Mouse (Mus musculus) megakaryocyte, embryonic 14.5 days (primary cell): ENCODE measurements at regions not wholly inside any gene's neighbourhood (a gene's known extent, or its start where the extent isn't known, plus 50 kb on each side); places are given as distances from the start of the nearest gene placed in this dataset.
A peak's percentile ranks its signal among the peaks of the same experiment; 100 is the strongest.

Experiments
- H3K27me3 ChIP-seq: replicated peaks from 2 replicates; pipeline ENCODE3; 2012; ENCODE audit warnings: inconsistent platforms
- H3K36me3 ChIP-seq: replicated peaks from 2 replicates; pipeline ENCODE3; 2012; ENCODE audit warnings: low read length, inconsistent platforms, mixed read lengths
- H3K4me1 ChIP-seq: 2 replicates; pipeline ENCODE4 v1.6.1; 2012; ENCODE audit warnings: inconsistent platforms
- H3K4me3 ChIP-seq: replicated peaks from 2 replicates; pipeline ENCODE3; 2012; ENCODE audit warnings: moderate library complexity, mild to moderate bottlenecking, inconsistent platforms
- H3K9me3 ChIP-seq: 2 replicates; pipeline ENCODE4 v1.6.1; 2012; ENCODE audit warnings: inconsistent platforms
- FLI1 ChIP-seq: IDR thresholded peaks from 2 replicates; pipeline ENCODE4 v1.6.1; 2012; ENCODE audit warnings: low read length, inconsistent platforms, mixed read lengths
- GATA1 ChIP-seq: IDR thresholded peaks from 3 replicates; pipeline ENCODE4 v1.6.1; 2012; ENCODE audit warnings: mixed read lengths, low read length, inconsistent platforms, borderline replicate concordance

DNA sequence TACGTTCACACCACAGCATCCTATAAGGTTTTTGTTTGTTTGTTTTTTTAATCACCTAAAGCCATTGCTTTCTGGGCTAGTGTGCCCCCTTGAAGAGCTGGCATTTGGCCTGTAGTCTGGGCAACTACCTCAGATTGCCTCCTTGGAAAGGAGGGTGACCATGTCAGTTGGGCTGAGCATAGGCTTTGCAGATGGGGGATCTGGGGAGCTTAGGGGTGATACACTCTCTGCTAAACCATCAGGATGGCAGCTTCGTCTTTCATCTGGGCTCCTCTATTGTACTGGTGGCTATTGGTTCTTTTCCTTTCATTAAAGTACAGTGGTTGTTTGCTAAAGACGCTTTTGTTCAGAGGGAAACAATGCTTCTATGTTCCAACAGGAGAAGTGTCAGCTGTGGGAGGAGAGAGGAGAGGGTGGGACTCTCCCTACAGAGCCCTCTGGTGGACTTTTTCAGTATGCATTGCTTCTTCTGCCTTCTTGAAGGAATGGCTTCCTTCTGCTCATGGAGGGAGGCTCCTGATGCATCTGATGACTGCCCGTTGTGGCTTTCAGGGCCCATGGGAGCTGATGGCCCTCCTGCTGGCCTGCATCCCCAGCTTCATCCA is 196.8 kb downstream of the Pten start:
- H3K4me3 ChIP-seq: peak overlapping the region; percentile 35
- no peaks in the 10 kb centered on the region for H3K9me3 ChIP-seq
- peaks cover 21% of the 10 kb centered on the region for H3K27me3 ChIP-seq
- H3K4me1 ChIP-seq: peaks cover 53% of the 10 kb centered on the region
- H3K36me3 ChIP-seq: no peaks in the 10 kb centered on the region
- no peak for TF ChIP-seq FLI1
- TF ChIP-seq GATA1: no peak

DNA sequence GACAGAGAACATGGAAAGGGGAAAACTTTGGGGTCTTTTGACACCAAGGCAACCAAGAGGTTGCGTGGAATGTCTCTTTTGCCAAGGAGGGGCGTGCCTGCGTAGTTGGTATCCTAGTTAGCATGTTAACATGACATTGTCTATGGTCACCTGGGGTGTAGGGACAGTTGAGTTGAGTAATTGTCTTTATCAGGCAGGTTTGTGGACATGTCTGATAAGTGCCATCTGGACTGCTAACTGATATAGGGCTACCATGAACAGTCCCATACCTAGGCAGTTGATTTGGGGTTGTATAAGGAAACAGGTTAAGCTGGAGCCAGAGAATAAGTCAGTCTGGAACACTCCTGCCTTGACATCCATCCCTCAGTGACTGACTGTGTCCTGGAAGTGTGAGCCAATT is 197.6 kb downstream of the Pten start:
- TF ChIP-seq FLI1: no peak
- TF ChIP-seq GATA1: no peak

DNA sequence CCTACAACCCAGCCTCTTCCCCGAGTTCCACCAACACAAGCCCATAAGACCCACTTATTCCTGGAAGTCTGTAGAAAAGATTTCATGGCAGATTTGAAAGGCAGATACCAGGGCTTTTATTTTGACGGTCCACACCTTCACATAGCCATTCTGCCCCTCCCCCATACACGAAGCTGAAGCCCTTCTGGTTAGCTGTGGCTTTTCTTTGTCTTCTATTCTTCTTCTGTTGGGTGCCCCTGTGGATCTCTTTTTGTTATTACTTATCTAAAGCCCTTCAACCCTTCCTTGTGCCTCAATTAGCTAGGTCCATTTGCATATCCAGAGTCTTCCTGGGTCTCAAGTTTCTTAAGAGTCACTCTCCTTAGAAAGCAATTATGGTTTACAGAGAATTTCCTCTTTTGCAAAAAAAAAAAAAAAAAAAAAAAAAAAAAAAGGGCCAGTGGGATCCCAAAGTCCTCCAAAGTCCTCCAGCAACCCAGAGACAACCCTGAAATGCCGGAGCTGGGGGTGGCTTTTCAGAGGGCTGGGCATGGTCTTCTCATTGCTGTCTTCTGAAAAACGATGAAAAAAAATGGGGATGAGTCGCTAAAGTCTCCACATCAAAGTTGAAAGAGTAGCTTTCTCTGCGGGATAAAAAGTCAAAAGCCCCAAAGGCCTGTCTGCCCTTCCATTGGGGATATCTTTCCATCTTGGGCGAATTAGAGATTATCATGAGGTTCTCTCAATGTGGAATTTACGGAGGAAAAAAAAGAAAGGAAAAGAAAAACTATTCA is 199.0 kb downstream of the Pten start:
- no peaks in the 10 kb centered on the region for H3K9me3 ChIP-seq
- peaks cover 19% of the 10 kb centered on the region for H3K27me3 ChIP-seq
- TF ChIP-seq FLI1 (no peak), GATA1 (no peak)
- no peaks in the 10 kb centered on the region for H3K36me3 ChIP-seq
- H3K4me3 ChIP-seq: peak overlapping the region; percentile 90
- peaks cover 61% of the 10 kb centered on the region for H3K4me1 ChIP-seq

More for the DNA sequence above, 197.6 kb downstream of the Pten start:
- Histone ChIP-seq H3K4me3 (no peak overlapping the region), H3K9me3 (no peaks in the 10 kb centered on the region), H3K4me1 (peaks cover 57% of the 10 kb centered on the region), H3K27me3 (peaks cover 21% of the 10 kb centered on the region), H3K36me3 (no peaks in the 10 kb centered on the region)

DNA sequence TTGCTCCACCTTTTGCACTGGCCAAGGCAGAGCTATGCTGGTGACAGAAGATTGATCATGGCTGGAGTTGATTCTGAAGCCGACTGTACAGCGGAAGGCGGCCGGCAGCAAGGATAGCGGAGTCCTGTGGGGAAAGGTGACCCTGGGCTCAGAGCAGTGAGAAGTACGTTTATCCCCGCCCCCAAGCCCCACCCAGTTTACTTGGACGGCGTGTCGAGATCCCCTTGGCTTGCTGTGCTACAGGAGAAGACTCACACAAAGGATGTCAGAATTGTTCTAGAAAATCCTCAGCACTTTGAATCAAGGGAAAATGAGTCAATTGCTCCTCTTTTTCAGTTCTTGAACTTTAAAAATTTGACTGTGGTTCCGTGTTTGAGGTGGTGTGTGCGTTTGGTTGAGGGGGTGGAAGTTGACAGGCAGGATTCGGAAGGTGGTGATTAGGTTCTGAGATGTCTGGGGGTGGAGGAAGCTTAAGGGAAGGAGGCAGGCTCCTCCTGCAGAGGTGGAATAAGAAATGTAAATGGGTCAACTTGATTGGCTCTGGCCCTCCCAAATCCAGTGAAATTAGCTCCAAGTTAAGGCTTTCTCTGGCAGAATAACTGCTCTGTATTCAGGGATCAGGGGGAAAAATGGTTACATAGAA is 199.7 kb downstream of the Pten start:
- Histone ChIP-seq H3K4me3 (peak overlapping the region; percentile 90), H3K9me3 (no peaks in the 10 kb centered on the region), H3K27me3 (peaks cover 19% of the 10 kb centered on the region), H3K36me3 (no peaks in the 10 kb centered on the region), H3K4me1 (peaks cover 68% of the 10 kb centered on the region)
- TF ChIP-seq FLI1 (no peak), GATA1 (no peak)

DNA sequence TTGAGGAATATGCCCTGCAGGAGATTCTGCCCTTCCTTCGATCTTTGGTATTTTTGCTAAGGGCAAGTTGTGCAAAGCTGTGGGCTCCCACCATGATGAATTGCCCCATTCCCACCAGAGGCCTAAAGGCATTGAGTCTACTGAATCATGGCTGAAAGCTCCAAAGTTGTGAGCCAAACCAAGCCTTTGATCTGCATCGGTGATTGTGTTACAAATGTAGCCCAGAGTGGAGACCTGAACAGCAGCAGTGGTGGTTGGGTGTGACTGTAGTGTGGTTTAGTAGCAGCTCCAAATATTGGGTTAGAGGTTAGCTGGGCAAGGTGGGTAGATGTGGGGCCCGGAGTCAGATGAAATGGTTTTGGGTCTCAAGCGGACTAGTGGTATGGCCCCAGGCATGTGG is 201.0 kb downstream of the Pten start:
- no peak overlapping the region for H3K4me3 ChIP-seq
- peaks cover 19% of the 10 kb centered on the region for H3K27me3 ChIP-seq
- no peaks in the 10 kb centered on the region for H3K36me3 ChIP-seq
- H3K4me1 ChIP-seq: peaks cover 62% of the 10 kb centered on the region
- no peak for TF ChIP-seq GATA1
- no peak for TF ChIP-seq FLI1
- no peaks in the 10 kb centered on the region for H3K9me3 ChIP-seq

DNA sequence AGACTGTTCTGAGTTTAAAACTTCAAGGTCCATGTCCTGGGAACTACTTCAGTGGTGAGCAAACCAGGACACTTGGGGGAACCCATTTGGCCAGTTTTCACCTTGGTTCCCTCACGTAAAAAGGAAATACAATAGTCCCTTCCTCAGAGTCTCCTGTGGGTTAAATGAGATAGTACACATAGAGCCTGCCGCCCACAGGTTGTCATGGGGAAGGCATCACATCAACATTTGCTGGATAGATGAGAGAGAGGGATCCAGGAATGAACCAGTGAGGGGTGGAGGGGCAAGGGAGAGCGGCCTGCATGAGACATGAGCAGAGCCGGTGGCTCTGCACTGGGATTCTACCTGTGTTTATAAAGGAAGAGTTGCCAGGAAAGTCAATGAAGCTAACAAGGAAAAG is 201.5 kb downstream of the Pten start:
- Histone ChIP-seq H3K9me3 (no peaks in the 10 kb centered on the region), H3K27me3 (peaks cover 18% of the 10 kb centered on the region), H3K4me1 (peaks cover 57% of the 10 kb centered on the region), H3K4me3 (no peak overlapping the region), H3K36me3 (no peaks in the 10 kb centered on the region)
- no peak for TF ChIP-seq GATA1
- no peak for TF ChIP-seq FLI1

DNA sequence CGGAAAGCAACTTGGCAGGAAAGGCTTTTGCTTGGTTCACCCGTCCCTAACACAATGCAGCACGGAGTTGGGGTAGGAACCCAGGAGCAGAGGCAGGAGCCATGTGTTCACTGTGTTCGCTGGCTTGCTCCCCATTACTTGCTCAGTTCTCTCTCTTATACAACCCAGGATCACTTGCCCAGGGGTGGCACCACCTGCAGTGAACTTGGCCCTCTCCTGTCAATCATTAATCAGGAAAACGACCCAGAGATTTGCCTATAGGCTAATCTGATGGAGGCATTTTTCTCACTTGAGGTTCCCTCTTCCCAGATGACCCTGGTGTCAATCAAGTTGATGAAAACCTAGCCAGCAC is 202.5 kb downstream of the Pten start:
- peaks cover 50% of the 10 kb centered on the region for H3K4me1 ChIP-seq
- H3K27me3 ChIP-seq: peaks cover 20% of the 10 kb centered on the region
- TF ChIP-seq FLI1 (no peak), GATA1 (no peak)
- no peak overlapping the region for H3K4me3 ChIP-seq
- H3K9me3 ChIP-seq: no peaks in the 10 kb centered on the region
- H3K36me3 ChIP-seq: no peaks in the 10 kb centered on the region

DNA sequence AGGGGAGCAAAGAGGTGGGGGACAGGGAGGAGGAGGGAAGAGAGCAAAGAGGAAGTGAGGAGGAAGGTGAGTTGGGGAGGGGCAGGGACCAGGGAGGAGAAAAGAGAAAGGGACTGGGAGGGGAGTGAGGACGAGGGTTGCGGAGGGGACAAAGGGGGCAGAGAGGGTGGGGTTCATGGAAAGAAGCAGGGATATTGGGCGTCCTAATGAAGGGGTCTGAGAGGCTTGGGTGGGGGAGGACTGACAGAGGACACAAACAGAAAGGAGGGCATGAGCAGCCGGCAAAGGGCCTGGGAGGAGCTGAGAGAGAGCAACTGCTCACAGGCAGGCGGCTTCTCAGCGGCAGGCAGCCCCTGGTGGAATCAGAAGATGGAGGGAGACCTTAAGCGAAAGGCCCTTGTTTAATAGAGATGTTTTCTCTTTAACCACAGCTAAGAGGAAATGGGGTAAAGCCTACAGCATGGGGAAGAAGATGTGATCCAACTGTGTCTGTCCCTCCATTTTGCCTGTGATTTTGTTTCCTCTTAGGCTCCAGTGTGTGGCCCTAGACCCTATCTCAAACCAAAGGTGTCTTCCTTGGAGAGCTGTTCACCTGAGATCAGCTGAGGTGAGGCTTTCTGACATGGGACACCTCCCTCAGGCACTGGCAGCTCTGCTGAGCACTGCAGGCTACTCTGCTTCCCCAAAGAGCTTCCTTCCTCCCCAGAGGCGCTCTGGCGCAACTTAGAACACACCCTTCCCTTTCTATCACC is 203.1 kb downstream of the Pten start:
- no peak for TF ChIP-seq FLI1
- Histone ChIP-seq H3K4me1 (peaks cover 45% of the 10 kb centered on the region), H3K27me3 (peaks cover 20% of the 10 kb centered on the region), H3K36me3 (no peaks in the 10 kb centered on the region), H3K4me3 (no peak overlapping the region), H3K9me3 (no peaks in the 10 kb centered on the region)

DNA sequence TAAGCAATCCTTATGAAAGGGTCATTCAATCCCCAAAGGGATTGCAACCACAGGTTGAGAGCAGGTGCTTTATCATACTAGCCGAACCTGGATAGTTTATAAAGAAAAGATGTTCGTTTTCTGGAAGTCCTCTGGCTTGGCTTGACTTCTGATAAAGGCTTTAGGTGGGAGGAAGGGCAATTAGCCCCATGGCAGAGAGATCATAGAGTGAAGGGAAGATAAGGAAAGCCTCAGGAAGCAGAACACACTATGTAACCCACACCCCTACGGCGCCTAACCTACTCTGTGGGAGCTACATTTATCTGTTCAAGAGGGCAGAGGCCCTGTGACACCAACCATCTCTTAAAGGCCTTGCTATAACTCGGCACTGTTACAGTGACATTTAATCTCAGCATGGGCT is 204.2 kb downstream of the Pten start:
- TF ChIP-seq FLI1 (no peak), GATA1 (no peak)
- H3K4me1 ChIP-seq: peaks cover 35% of the 10 kb centered on the region
- no peaks in the 10 kb centered on the region for H3K9me3 ChIP-seq
- H3K27me3 ChIP-seq: peaks cover 30% of the 10 kb centered on the region
- H3K36me3 ChIP-seq: no peaks in the 10 kb centered on the region
- H3K4me3 ChIP-seq: no peak overlapping the region
